11 mouse cellular contexts compared by ENCODE assay signal in genomic region chr8:47718641-47719040, GRCm38 (mm10). TPM values are rescaled to one million over a fixed set of nuclear protein-coding genes. Genes with fewer than 3 reads are reported as not detected.
A peak's percentile ranks its signal among the peaks of the same experiment; 100 is the strongest.
DNase-seq lines count a peak whose midpoint lies in the region; ATAC-seq and TF ChIP-seq lines count a peak whose summit lies in the region.
"Had no signal": no experiment of that assay in that cellular context is flagged by ENCODE, and none has a peak within 500 bp of the region (broad histone marks: within the 10 kb centered on the region; RNA-seq: fewer than 3 reads in every experiment).

No protein-coding gene starts in this region.

- H3K4me3 ChIP-seq in heart, embryonic 16.5 days (ENCODE audit: low read length), result peak overlapping the region; percentile 12; the same call in 1 of the 2 replicates
- peak overlapping the region; percentile 3; the same call in 1 of the 2 replicates for H3K4me3 ChIP-seq in lung, embryonic 16.5 days (ENCODE audit: low read length)
- H3K4me3 ChIP-seq in MEL (ENCODE audit: control insufficient read depth in 1 of 2, insufficient read depth in 1 of 2, low read depth in 2 of 2, low read length in 2 of 2), result no peak overlapping the region
- no peak overlapping the region for H3K4me3 ChIP-seq in hindbrain, postnatal 0 days (ENCODE audit: low read length)
- H3K4me3 ChIP-seq: forebrain, embryonic 10.5 days had no signal

- H3K4me2 ChIP-seq in heart, embryonic 16.5 days (ENCODE audit: low read depth, low read length), result peak overlapping the region; percentile 48
- peak overlapping the region; percentile 47 for H3K4me2 ChIP-seq in lung, embryonic 16.5 days (ENCODE audit: low read depth, low read length)
- H3K4me2 ChIP-seq in hindbrain, postnatal 0 days (ENCODE audit: low read depth, low read length), result peak overlapping the region; percentile 11; the same call in 1 of the 2 replicates

- H3K27ac ChIP-seq in heart, embryonic 16.5 days (ENCODE audit: low read length), result no peak overlapping the region; the same call in 1 of the 2 replicates
- no peak overlapping the region for H3K27ac ChIP-seq in lung, embryonic 16.5 days (ENCODE audit: low read length)
- H3K27ac ChIP-seq in MEL (ENCODE audit: control insufficient read depth, low read depth, low read length), result no peak overlapping the region
- H3K27ac ChIP-seq in hindbrain, postnatal 0 days, result no peak overlapping the region
- H3K27ac ChIP-seq: forebrain, embryonic 10.5 days; liver, embryonic 14.5 days had no signal

- WGBS in heart, embryonic 16.5 days, result 13% methylated on average over 11 of the region's 11 CpGs
- WGBS in lung, embryonic 16.5 days, result 16% methylated on average over 11 of the region's 11 CpGs
- WGBS in hindbrain, postnatal 0 days, result 26% methylated on average over 11 of the region's 11 CpGs

- peak overlapping the region; percentile 43; the same call in 1 of the 2 replicates for H3K9ac ChIP-seq in heart, embryonic 16.5 days (ENCODE audit: low read length)
- peak overlapping the region; percentile 28; the same call in 1 of the 2 replicates for H3K9ac ChIP-seq in lung, embryonic 16.5 days (ENCODE audit: low read length)
- H3K9ac ChIP-seq in MEL (ENCODE audit: control insufficient read depth, low read depth, low read length, poor library complexity, severe bottlenecking), result no peak overlapping the region
- H3K9ac ChIP-seq in hindbrain, postnatal 0 days (replicated peaks; ENCODE audit: low read length), result no peak overlapping the region
- H3K9ac ChIP-seq: liver, embryonic 14.5 days had no signal

- peaks cover 5% of the 10 kb centered on the region for H3K4me1 ChIP-seq in heart, embryonic 16.5 days (ENCODE audit: control insufficient read depth, insufficient read depth, low read length)
- peaks cover 9% of the 10 kb centered on the region for H3K4me1 ChIP-seq in lung, embryonic 16.5 days (replicated peaks; ENCODE audit: control insufficient read depth, insufficient read depth, low read length)
- peaks cover 0 to 4% of the 10 kb centered on the region in 2 experiments; a peak in 2 of 4 replicates for H3K4me1 ChIP-seq in MEL (ENCODE audit: control insufficient read depth in 1 of 2, insufficient read depth in 2 of 2, low read length in 2 of 2)
- 0 out of 2 replicates have a peak, but pooled peaks cover 3% of the 10 kb centered on the region for H3K4me1 ChIP-seq in hindbrain, postnatal 0 days (ENCODE audit: insufficient read depth, low read length)

- no peaks in the 10 kb centered on the region for H3K9me3 ChIP-seq in heart, embryonic 16.5 days (replicated peaks; ENCODE audit: control insufficient read depth, low read length)
- H3K9me3 ChIP-seq in lung, embryonic 16.5 days (ENCODE audit: control insufficient read depth, low read length), result no peaks in the 10 kb centered on the region
- no peaks in the 10 kb centered on the region for H3K9me3 ChIP-seq in MEL (replicated peaks; ENCODE audit: insufficient read depth, low read length)
- no peaks in the 10 kb centered on the region for H3K9me3 ChIP-seq in hindbrain, postnatal 0 days (ENCODE audit: low read length)
- H3K9me3 ChIP-seq: forebrain, embryonic 10.5 days had no signal

- no peak for ATAC-seq in heart, embryonic 16.5 days (replicated peaks; ENCODE audit: extremely low read depth, insufficient read depth, low FRiP score)
- no peak for ATAC-seq in lung, embryonic 16.5 days (ENCODE audit: low read depth)
- ATAC-seq in hindbrain, postnatal 0 days, result no peak

- TF ChIP-seq RAD21 in MEL (IDR thresholded peaks at IDR 0.05; ENCODE audit: low read depth, low read length), result no peak

- TF ChIP-seq EP300 in MEL (IDR thresholded peaks at IDR 0.05; ENCODE audit: low read depth in 1 of 2, low read length in 2 of 2), result no peak

- no peak for DNase-seq in heart, postnatal 4 days
- no peak for DNase-seq in lung, postnatal 36 days
- no peak for DNase-seq in MEL (ENCODE audit: low read depth, low spot score)
- DNase-seq in hindbrain, postnatal 0 days (ENCODE audit: low spot score), result peak; percentile 61
- DNase-seq in thymus, postnatal 10 days (ENCODE audit: low spot score in 2 of 2), result no peak
- no peak for DNase-seq in frontal cortex, adult 2 months (ENCODE audit: extremely low spot score in 1 of 2, low spot score in 1 of 2)
- DNase-seq: kidney, postnatal 14 days had no signal

- TF ChIP-seq POLR2A in MEL (IDR thresholded peaks at IDR 0.05; ENCODE audit: control insufficient read depth in 1 of 2, insufficient read depth in 1 of 2, low read depth in 1 of 2, low read length in 2 of 2, poor library complexity in 1 of 2), result no peak

- H3K27me3 ChIP-seq in heart, embryonic 16.5 days (ENCODE audit: control insufficient read depth, insufficient read depth, low read length), result no peaks in the 10 kb centered on the region
- H3K27me3 ChIP-seq in lung, embryonic 16.5 days (ENCODE audit: control insufficient read depth, insufficient read depth, low read depth, low read length), result no peaks in the 10 kb centered on the region
- 0 out of 4 replicates have a peak, but pooled peaks cover 0 to 1% of the 10 kb centered on the region in 2 experiments for H3K27me3 ChIP-seq in MEL (ENCODE audit: control insufficient read depth in 1 of 2, insufficient read depth in 2 of 2, low read length in 2 of 2)
- no peaks in the 10 kb centered on the region for H3K27me3 ChIP-seq in hindbrain, postnatal 0 days (ENCODE audit: insufficient read depth, low read length)

- H3K36me3 ChIP-seq in heart, embryonic 16.5 days (ENCODE audit: control insufficient read depth, insufficient read depth), result no peaks in the 10 kb centered on the region
- H3K36me3 ChIP-seq in lung, embryonic 16.5 days (ENCODE audit: control insufficient read depth, insufficient read depth, low read length), result no peaks in the 10 kb centered on the region
- H3K36me3 ChIP-seq in MEL (ENCODE audit: control insufficient read depth in 1 of 2, insufficient read depth in 2 of 2, low read length in 2 of 2), result peaks cover 0 to 2% of the 10 kb centered on the region in 2 experiments; a peak in 2 of 4 replicates
- no peaks in the 10 kb centered on the region for H3K36me3 ChIP-seq in hindbrain, postnatal 0 days (ENCODE audit: insufficient read depth, low read length)
- H3K36me3 ChIP-seq: forebrain, embryonic 10.5 days had no signal

- no peak for TF ChIP-seq CTCF in MEL (IDR thresholded peaks at IDR 0.05 in 2 of 3, conservative IDR thresholded peaks at IDR 0.05 in 1 of 3; ENCODE audit: control insufficient read depth in 1 of 3, insufficient read depth in 1 of 3, low read depth in 2 of 3, low read length in 3 of 3, poor library complexity in 1 of 3, severe bottlenecking in 1 of 3)
- TF ChIP-seq CTCF in hindbrain, postnatal 0 days (IDR thresholded peaks at IDR 0.05; ENCODE audit: low read depth), result peak; percentile 9; the same call in 1 of the 2 replicates

- H3K79me2 ChIP-seq in MEL (ENCODE audit: control insufficient read depth, insufficient read depth, low read length, poor library complexity), result peaks cover 3% of the 10 kb centered on the region; the same call in 1 of the 2 replicates

TF ChIP-seq in MEL, 35 proteins besides CTCF, POLR2A, EP300 and RAD21:
- TF ChIP-seq ZC3H11A (IDR thresholded peaks at IDR 0.05; ENCODE audit: low read depth, low read length), result no peak
- TF ChIP-seq E2F4 (IDR thresholded peaks at IDR 0.05; ENCODE audit: borderline replicate concordance, low read depth, low read length), result no peak
- no peak for TF ChIP-seq USF1 (IDR thresholded peaks at IDR 0.05; ENCODE audit: low read depth, low read length)
- peak; percentile 44 for TF ChIP-seq ZNF384 (IDR thresholded peaks at IDR 0.05; ENCODE audit: low read depth, low read length)
- TF ChIP-seq USF2 (IDR thresholded peaks at IDR 0.05; ENCODE audit: borderline replicate concordance in 1 of 2, insufficient read depth in 1 of 2, low read depth in 1 of 2, low read length in 2 of 2), result no peak
- no peak for TF ChIP-seq JUND (IDR thresholded peaks at IDR 0.05; ENCODE audit: low read depth, low read length)
- TF ChIP-seq SIN3A (IDR thresholded peaks at IDR 0.05; ENCODE audit: low read length), result no peak
TF ChIP-seq in MEL: peak in this region for 1.

RNA-seq across cellular contexts. Expression of gene Cdkn2aip, which starts 4.9 kb away (rescaled TPM):
- polyA plus RNA-seq in heart, embryonic 16.5 days (2015; fragmentation: Nextera tagmentation; extraction: Ambion mirVana), result 15.5 and 17.2 TPM in 2 replicates
- 10 to 100 TPM in 1 of 2 experiments, 1 to 10 TPM in 1; 9.4 to 12.0 TPM for total RNA-seq in heart, postnatal 4 days (2021)
- polyA plus RNA-seq in lung, embryonic 16.5 days (2015; fragmentation: Nextera tagmentation; extraction: Ambion mirVana), result 23.4 and 26.1 TPM in 2 replicates
- total RNA-seq in MEL (2012; rRNA removed), result 12.4 and 14.1 TPM in 2 replicates
- 100 to 1,000 TPM in 1 of 2 experiments, 10 to 100 TPM in 1; 13.5 to 101 TPM for polyA plus RNA-seq in MEL (2012; ENCODE audit: insufficient read depth in 1 of 2, insufficient read length in 2 of 2, low read depth in 1 of 2, low replicate concordance in 2 of 2, missing spikeins in 1 of 2)
- 22.4 and 33.6 TPM in 2 replicates for total RNA-seq in hindbrain, postnatal 0 days (2014; rRNA removed)
- 23.0 and 26.6 TPM in 2 replicates for polyA plus RNA-seq in hindbrain, postnatal 0 days (2015; fragmentation: Nextera tagmentation; extraction: Ambion mirVana)
- 11.4 and 13.4 TPM in 2 replicates for polyA plus RNA-seq in frontal cortex, adult 2 months (2012; rRNA removed)

RNA-seq across cellular contexts. Expression of gene Ing2, which starts 43.3 kb away (rescaled TPM):
- 7.2 and 8.3 TPM in 2 replicates for polyA plus RNA-seq in heart, embryonic 16.5 days (2015; fragmentation: Nextera tagmentation; extraction: Ambion mirVana)
- total RNA-seq in heart, postnatal 4 days (2021), result 10 to 100 TPM; 10.4 to 14.0 TPM
- polyA plus RNA-seq in lung, embryonic 16.5 days (2015; fragmentation: Nextera tagmentation; extraction: Ambion mirVana), result 10.9 and 11.8 TPM in 2 replicates
- 17.9 and 18.6 TPM in 2 replicates for total RNA-seq in MEL (2012; rRNA removed)
- polyA plus RNA-seq in MEL (2012; ENCODE audit: insufficient read depth in 1 of 2, insufficient read length in 2 of 2, low read depth in 1 of 2, low replicate concordance in 2 of 2, missing spikeins in 1 of 2), result 100 to 1,000 TPM in 1 of 2 experiments, 10 to 100 TPM in 1; 61.7 to 363 TPM
- total RNA-seq in hindbrain, postnatal 0 days (2014; rRNA removed), result 5.2 and 6.1 TPM in 2 replicates
- 8.4 and 9.6 TPM in 2 replicates for polyA plus RNA-seq in hindbrain, postnatal 0 days (2015; fragmentation: Nextera tagmentation; extraction: Ambion mirVana)
- 37.4 and 38.9 TPM in 2 replicates for polyA plus RNA-seq in frontal cortex, adult 2 months (2012; rRNA removed)

Comparison
In these comparisons a context has a peak if more than half of its experiments do, and no peak if none do; other contexts are left out.
1. H3K4me3 ChIP-seq: peak in heart, embryonic 16.5 days (single experiment) and lung, embryonic 16.5 days (single experiment); none in MEL (0 of 2) and hindbrain, postnatal 0 days (single experiment).
2. H3K9ac ChIP-seq: peak in heart, embryonic 16.5 days (single experiment) and lung, embryonic 16.5 days (single experiment); none in MEL (single experiment) and hindbrain, postnatal 0 days (single experiment).
3. Peak in every context shown above with its lines, with median percentiles within 50 percentile points of each other: H3K4me2 ChIP-seq.